Mouse (Mus musculus) gonadal fat pad, adult 2 months (tissue): ENCODE measurements at regions not wholly inside any gene's neighbourhood (a gene's known extent, or its start where the extent isn't known, plus 50 kb on each side); places are given as distances from the start of the nearest gene placed in this dataset.

Source experiments
- DNase-seq: peaks from one replicate; pipeline ENCODE4 v3.0.0-alpha.2; 2012; ENCODE audit warnings: low read depth

DNA sequence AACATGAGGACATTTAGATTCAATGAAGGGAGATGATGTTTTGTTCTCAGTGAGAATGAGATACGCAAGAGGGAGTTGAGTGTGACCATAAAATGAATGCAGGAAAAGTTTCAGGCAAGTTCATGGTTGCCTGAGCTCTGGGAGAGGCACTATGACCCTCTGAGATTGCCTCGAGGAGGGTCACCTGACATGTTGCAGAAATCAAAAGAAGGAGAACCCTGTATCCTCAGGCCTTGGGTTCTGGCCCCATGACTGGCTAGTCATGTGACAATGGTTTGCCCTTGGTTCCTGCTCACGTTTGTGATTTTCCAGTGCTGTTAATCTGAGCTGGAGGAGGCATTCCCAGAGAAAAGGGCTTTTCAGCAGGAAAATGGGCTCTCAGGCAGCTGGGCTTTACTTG lies 98.9 kb downstream of the Mab21l3 start:
- no peak for DNase-seq

DNA sequence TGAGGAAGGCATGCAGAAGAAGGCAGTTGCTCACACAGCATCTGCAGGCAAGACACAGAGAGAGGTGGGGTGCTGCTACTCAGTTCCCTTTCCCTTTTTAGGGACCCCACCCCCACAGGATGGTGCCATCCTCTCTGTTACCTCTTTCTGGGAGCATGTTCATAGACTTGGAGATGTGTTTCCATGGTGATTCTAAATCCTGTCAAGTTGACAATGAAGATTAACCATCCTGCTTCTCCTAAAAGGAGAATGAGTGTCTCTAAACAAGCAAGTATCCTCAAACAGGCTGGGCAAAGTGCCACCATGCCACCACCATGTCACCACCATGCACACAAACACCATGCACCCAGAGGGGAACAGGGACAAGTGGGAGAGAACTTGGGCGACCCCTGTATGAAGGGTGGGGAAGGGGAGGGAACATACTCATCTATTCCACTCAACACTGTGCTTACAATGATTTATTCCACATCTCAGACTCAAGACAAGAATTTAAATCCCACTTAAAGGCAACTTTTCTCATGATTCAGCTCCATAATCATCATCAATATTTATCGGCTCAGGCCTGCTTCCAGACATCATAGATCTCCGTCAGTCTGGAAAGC lies 99.6 kb downstream of the Mab21l3 start:
- no peak for DNase-seq

- no peak for DNase-seq
These were observed 100.6 kb downstream of the Mab21l3 start for GRCm38 (mm10) chr3:101748186-101748585.

DNA sequence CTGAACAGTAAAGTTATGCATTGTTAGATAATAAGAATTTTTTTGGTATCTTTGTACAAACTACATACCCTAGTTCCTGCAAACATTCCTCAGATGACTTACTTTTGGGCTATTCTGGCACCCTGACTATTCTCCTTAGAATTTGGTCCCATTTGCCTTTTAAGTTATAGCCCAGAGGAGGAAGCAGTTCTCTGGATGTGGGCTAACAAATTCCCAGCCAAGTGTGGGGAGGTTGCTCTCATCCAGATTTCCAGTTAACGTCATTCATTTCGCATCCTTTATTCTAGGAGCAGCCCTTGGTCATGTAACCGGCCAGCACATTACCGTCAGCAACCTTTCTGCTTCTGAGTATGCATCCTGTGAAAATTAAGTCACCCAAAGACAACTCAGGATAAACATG lies 107.9 kb downstream of the Mab21l3 start:
- DNase-seq = no peak

- no peak for DNase-seq
These were observed 111.6 kb downstream of the Mab21l3 start for GRCm38 (mm10) chr3:101737197-101737596.

- DNase-seq = no peak
These were observed 119.7 kb downstream of the Mab21l3 start for GRCm38 (mm10) chr3:101729044-101729443.

- no peak for DNase-seq
These were observed 118.4 kb upstream of the Atp1a1 start for GRCm38 (mm10) chr3:101722926-101723325.

DNA sequence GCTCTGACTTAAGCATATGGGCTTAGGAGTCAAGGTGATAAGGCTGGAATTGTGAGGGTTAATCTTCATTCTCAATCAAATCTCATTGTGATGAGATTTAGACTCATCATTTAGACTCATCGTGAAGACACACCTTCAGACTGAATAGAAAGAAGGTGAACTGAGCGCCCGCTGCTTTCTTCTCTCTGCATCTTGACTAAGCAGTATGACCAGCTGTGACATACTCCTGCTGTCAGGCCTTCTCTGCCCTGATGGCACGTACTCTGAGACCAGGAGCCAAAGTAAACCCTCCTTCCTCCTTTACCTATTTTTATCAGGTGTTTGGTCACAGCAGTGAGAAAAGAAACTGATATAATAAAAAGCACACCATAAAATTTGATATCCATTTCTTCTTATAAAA lies 117.5 kb upstream of the Atp1a1 start:
- DNase-seq = no peak

GRCm38 (mm10) chr3:101715416-101715815 lies 110.9 kb upstream of the Atp1a1 start:
- no peak for DNase-seq

DNA sequence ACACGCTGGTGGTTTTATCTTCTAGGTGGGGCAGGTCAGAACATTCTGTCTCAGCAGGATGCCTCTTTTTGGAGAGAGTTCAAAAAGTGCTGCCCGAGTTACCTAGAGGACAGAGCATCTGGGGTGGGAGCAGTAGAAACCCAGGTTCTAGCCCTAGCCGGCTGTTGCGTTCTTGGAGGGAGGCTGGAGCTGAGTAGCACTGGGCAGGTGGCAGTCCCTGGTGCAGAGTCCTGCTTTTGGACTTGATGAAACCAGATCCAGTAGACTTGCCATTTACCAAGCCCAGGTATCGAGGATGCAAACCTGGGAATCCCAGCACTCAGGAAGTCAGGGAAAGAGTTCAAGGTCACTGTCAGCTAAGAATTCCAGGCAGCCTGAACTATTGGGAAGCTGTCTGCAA lies 110.3 kb upstream of the Atp1a1 start:
- DNase-seq = no peak

DNA sequence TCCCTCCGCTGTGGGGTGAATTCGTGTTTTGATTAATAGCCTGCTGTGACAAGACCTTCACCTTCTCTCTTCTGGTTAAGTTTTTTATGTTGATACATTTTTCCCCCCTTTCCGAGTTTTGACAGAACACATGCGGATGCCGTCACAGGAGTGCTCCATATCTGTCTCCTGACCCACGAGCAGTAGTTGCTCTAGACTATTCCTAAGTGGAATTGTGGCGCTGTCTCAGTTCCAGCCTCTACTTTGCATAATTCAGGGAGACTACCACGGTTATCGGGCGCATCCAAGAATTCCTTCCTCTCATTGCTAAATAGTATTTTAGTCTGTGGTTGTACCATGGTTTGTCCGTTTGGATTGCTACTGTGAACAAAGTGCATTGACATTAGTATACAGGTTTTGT lies 109.2 kb upstream of the Atp1a1 start:
- DNase-seq = no peak

GRCm38 (mm10) chr3:101713138-101713638 lies 108.7 kb upstream of the Atp1a1 start:
- DNase-seq = no peak

DNA sequence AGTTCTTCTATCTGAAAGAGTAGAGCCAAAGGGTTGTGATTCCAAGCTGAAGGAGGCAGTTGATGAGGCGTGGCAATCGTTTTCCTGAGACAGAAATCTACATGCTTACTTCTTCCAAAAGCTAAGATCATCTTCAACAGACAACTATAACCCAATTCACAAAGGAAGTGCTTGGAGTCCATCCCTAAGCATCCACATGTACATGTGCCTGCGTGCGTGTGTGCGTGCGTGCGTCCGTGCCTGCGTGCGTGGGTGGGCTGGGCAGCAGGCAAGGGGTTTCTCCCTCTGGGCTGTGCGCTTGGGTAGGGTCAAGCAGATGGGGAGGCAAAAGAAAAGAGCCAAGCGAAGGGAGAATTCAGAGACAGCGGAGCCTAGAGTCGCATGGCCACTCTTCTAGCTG lies 108.2 kb upstream of the Atp1a1 start:
- DNase-seq = no peak

GRCm38 (mm10) chr3:101711594-101712171 lies 107.2 kb upstream of the Atp1a1 start:
- no peak for DNase-seq

- DNase-seq = no peak
These were observed 105.0 kb upstream of the Atp1a1 start for GRCm38 (mm10) chr3:101709379-101709970.

- no peak for DNase-seq
These were observed 104.3 kb upstream of the Atp1a1 start for GRCm38 (mm10) chr3:101708821-101709220.

- no peak for DNase-seq
These were observed 100.4 kb upstream of the Atp1a1 start for GRCm38 (mm10) chr3:101704919-101705318.

GRCm38 (mm10) chr3:101704326-101704725 lies 99.8 kb upstream of the Atp1a1 start:
- DNase-seq = no peak

DNA sequence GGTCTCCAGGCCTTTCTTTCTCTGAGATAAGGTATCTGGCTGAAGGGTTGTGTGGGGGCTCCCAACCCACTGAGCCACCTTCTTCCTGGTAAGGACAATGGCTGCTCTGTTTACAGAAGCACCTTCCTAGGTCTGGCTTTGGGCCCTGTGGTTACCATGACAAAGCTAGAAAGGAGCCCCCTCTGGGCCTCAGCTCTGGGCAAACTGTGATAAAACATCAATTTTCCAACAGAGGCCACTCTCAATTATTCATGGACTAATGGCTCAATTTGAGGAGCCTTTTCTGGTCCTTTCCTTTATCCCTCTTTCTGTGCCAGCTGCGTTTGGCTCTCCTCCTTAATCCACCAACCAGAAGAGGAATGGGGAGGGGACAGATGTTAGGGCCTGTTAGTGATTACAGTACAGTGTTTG lies 97.3 kb upstream of the Atp1a1 start:
- no peak for DNase-seq

DNA sequence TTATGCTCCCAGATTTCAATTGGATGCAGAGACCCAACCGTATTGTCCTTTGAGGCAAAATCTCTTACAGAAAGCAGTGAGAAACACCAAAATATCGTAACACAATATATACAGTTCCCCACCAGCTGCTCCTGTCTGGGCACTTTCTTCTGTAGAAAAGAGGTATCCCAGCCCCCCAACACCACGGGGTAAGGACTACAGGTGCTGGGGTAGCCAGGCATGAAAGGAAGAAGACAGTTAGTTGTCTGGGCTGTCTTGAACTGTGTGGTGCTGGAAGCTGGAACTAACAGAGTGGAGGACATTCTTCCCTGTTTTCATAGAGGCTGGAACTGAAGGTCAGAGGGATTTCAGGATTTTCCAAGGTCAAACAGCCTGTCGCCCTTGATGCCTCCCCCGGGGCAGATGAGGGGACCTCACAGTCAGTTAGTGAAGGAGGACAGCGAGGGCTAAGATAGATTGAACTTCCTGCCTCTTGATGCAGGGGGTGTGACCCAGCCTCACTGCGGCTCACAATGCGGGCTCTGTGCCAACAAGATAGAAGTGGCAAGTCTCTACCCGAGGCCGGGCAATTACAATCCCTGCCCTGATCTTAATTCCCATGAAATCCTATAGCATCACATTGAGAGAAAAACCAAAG lies 96.6 kb upstream of the Atp1a1 start:
- no peak for DNase-seq

DNA sequence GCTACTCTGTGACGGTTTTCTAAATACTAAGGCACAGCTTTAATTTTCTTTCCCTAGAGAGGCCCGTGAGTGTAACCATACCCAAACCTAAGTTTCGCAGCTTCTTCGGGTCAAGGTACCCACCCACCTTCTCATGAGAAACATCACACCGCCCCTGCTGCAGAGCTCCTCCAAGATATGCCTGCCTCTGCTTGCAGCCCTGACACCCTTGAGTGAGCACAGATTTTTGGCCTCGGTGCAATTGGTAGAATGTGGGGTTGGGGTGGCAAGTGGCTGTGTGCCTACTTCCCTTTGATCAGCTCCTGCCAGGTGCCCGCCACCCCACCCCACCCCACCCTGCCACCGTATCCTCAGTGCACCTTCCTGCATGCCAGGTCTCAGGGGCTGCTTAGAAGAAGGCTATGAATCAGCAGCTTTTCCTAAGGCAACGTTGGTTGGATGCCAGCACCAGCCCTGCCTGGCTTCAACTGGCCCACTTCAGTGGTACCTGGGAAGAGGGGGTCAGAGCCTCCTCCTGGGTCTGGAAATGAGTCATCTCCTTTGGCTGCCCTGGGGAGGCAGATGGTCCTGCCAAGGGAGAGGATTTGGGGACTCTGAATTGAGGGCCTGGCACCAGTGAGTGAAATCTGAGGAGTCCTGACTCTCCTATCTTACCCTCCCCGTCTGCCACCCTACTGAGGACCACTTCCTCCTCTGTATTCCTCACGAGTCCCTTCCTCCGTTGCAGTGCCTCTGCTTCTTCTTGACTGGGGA lies 95.6 kb upstream of the Atp1a1 start:
- DNase-seq = peak; percentile 75

- no peak for DNase-seq
These were observed 92.3 kb upstream of the Atp1a1 start for GRCm38 (mm10) chr3:101696832-101697231.
